Mouse (Mus musculus) 3134 (cell line): ENCODE measurements around the gene Zfp513.

Experiments used
- DNase-seq: peaks from one replicate; pipeline ENCODE4 v3.0.0-alpha.2; 2011; ENCODE audit warnings: low spot score; ENCODE audit not compliant: insufficient read length; ENCODE audit errors: extremely low read depth

Gene Zfp513

GRCm38 (mm10) chr5:31179766-31180630 is 22.1 kb downstream of the Zfp513 start, which contains the start of the genes Gm29609 and Gtf3c2:
Gene Gm29609 (minus strand): TSS chr5:31179911.
Gene Gtf3c2 (minus strand): TSS chr5:31180144.
- DNase-seq: peak; percentile 97

GRCm38 (mm10) chr5:31179301-31179765 is 22.8 kb downstream of the Zfp513 start:
- peak; percentile 69 for DNase-seq

GRCm38 (mm10) chr5:31168630-31169029 is 33.5 kb downstream of the Zfp513 start:
- no peak for DNase-seq

GRCm38 (mm10) chr5:31164878-31165277 is 37.2 kb downstream of the Zfp513 start:
- no peak for DNase-seq

- DNase-seq: no peak
Measured at GRCm38 (mm10) chr5:31162462-31162861, 39.6 kb downstream of the Zfp513 start.

- peak; percentile 78 for DNase-seq
Measured at GRCm38 (mm10) chr5:31154152-31154553, 48.0 kb downstream of the Zfp513 start, which contains the start of gene Mpv17. Gene Mpv17 (minus strand): TSS chr5:31154251.

GRCm38 (mm10) chr5:31153516-31154151 is 48.5 kb downstream of the Zfp513 start:
- DNase-seq: no peak

GRCm38 (mm10) chr5:31151746-31152145 is 50.4 kb downstream of the Zfp513 start:
- peak; percentile 69 for DNase-seq

- peak; percentile 49 for DNase-seq
Measured at GRCm38 (mm10) chr5:31149781-31150180, 52.3 kb downstream of the Zfp513 start.
